Mouse (Mus musculus) E14TG2a.4 (cell line): ENCODE measurements around the gene Dmpk.

Source experiments
- H3K27me3 ChIP-seq: 2 replicates; pipeline ENCODE4 v1.6.1; 2014; ENCODE audit warnings: low read length, control low read depth; ENCODE audit not compliant: insufficient read depth
- H3K36me3 ChIP-seq: 2 replicates; pipeline ENCODE4 v1.6.1; 2014; ENCODE audit warnings: low read length, control low read depth; ENCODE audit not compliant: insufficient read depth
- H3K4me1 ChIP-seq: replicated peaks from 2 replicates; pipeline ENCODE4 v1.6.1; 2014; ENCODE audit warnings: low read depth, low read length, control low read depth
- H3K4me3 ChIP-seq: replicated peaks from 2 replicates; pipeline ENCODE4 v1.5.1; 2014; ENCODE audit warnings: mild to moderate bottlenecking, low read length
- H3K9me3 ChIP-seq: 2 replicates; pipeline ENCODE4 v1.6.1; 2014; ENCODE audit warnings: low read length, control low read depth
- CTCF ChIP-seq: conservative IDR thresholded peaks from 2 replicates; pipeline ENCODE4 v1.5.1; 2014; ENCODE audit warnings: low read length
- NANOG ChIP-seq: IDR thresholded peaks from 2 replicates; pipeline ENCODE4 v1.6.1; 2014; ENCODE audit warnings: borderline replicate concordance, low read length, mixed read lengths
- POU5F1 ChIP-seq: IDR thresholded peaks from 2 replicates; pipeline ENCODE4 v1.6.1; 2014; ENCODE audit warnings: low read length, borderline replicate concordance

The Dmpk gene

GRCm38 (mm10) chr7:19136673-19137334 is 53.2 kb downstream of the Dmpk start:
- H3K4me1 ChIP-seq = peaks cover 65% of the 10 kb centered on the region
- peaks cover 59% of the 10 kb centered on the region for H3K36me3 ChIP-seq
- peak overlapping the region; percentile 62 for H3K4me3 ChIP-seq
- no peaks in the 10 kb centered on the region for H3K27me3 ChIP-seq
- TF ChIP-seq NANOG (no peak), POU5F1 (no peak), CTCF (no peak)
- no peaks in the 10 kb centered on the region for H3K9me3 ChIP-seq

- TF ChIP-seq NANOG = no peak
- peak; percentile 42; the same call in 1 of the 2 replicates for TF ChIP-seq CTCF
- no peaks in the 10 kb centered on the region for H3K9me3 ChIP-seq
- H3K36me3 ChIP-seq = peaks cover 62% of the 10 kb centered on the region
- H3K4me1 ChIP-seq = peaks cover 60% of the 10 kb centered on the region
- no peaks in the 10 kb centered on the region for H3K27me3 ChIP-seq
- peak overlapping the region; percentile 62; the same call in 1 of the 2 replicates for H3K4me3 ChIP-seq
Measured at GRCm38 (mm10) chr7:19137380-19137779, 53.7 kb downstream of the Dmpk start.
